Mouse (Mus musculus): ENCODE results near the gene S1pr4. TPM values are rescaled to one million over a fixed set of nuclear protein-coding genes. Genes with fewer than 3 reads are reported as not detected.

S1pr4 gene
- total RNA-seq (2021) = 1 to 10 TPM in 1 of 2 experiments, under 1 TPM in 1; 0.97 to 1.2 TPM
- long read RNA-seq, experiment 1, partial matches to known transcripts = 0 of 1 reads
- long read RNA-seq, experiment 1, other reads (novel, unspliced or antisense) = 0 of 1 reads
- long read RNA-seq, experiment 2, partial matches to known transcripts = 0 of 2 reads
- long read RNA-seq, experiment 2, other reads (novel, unspliced or antisense) = 0 of 2 reads

DNA sequence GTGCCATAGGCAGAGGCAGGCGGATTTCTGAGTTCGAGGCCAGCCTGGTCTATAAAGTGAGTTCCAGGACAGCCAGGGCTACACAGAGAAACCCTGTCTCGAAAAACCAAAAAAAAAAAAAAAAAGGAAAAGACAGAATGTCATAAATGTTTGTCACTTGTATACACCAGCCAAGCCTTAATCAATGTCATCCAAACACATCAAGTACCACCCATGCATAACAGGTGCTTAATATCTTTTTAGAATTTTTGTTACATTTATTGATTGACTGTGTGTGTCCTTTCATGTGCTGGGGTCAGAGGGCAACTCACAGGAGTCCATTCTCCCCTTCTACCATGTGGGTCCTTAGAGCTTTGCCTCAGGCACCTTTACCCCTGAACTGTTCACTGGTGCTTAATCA lies at the start of gene S1pr4:
S1pr4 (minus strand) TSS at position 101 of the 400 bp plus-strand sequence.
- peak within 1 kb of the TSS; percentile 91 for H3K4me3 ChIP-seq
- intact Hi-C loops (cut with DNase I) = loop anchor here (10.0 kb wide), 1 partner anchor 675 kb away; no protein-coding TSS in a partner anchor
- no peak for DNase-seq

DNA sequence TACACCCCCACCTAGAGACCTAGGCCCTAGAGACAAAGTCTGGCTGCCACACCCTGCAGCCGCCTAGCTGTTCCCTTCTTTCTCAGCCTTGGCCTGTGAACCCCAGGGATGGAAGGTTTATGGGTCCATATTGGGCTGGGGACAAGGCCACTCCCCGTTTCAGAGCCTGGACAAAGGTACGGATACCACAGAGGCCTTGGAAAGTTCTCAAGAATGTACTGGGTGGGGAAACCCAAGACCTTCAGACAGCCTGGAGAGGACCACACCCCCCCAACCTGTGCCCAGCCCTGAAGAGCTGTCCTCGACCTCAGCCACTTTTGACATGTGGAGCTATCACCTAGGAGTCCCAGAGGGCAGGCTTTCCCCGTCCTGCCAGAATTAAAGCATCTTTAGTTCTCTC lies 49.0 kb upstream of the S1pr4 start:
- DNase-seq = no peak
- Histone ChIP-seq H3K4me3 (no peak overlapping the region), H3K27ac (no peak overlapping the region)
- no peak for TF ChIP-seq CTCF (IDR thresholded peaks at IDR 0.05)
- intact Hi-C loops (cut with DNase I) = loop anchor here (10.0 kb wide), 1 partner anchor 174 kb away; the partner anchor contains the start of gene Fzr1

More for the DNA sequence above, at the start of gene S1pr4:
- no peak for TF ChIP-seq CTCF (IDR thresholded peaks at IDR 0.05)
- peak within 1 kb of the TSS; percentile 95 for H3K27ac ChIP-seq

DNA sequence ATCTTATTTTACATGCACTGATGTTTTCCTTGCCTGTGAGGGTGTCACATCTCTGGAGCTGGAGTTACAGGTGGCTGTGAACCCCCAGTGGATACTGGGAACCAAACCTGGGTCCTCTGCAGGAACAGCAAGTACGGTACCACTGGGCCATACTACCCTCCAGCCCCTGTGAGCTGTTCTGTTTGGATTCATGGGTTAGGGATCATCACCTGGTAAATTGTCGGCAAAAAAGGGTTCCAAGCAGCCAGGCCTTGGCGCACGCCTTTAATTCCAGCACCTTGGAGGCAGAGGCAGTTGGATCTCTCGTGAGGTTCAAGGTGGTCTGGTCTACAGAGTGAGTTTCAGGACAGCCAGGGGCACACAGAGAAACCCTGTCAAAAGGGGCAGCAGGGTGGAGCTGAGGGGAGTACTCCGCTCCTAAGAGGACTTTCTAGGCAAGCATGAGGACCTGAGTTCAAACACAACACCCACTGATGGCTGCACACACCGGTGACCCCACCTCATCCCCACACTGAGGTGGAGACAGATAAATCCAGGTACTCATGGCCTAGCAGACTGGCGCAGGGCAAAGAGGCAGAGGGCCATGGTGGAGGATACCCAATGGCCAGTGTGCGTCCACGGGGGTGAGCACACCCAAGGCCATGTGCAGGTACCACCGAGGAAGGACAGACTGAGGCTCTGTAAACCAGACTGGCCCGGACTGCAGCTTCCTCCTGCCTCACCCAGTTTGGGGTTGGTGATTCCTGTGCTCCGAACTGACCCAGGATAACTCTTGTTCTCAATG lies 47.0 kb upstream of the S1pr4 start:
- DNase-seq = no peak
- no peak for TF ChIP-seq CTCF (IDR thresholded peaks at IDR 0.05)
- no peak overlapping the region for H3K4me3 ChIP-seq
- intact Hi-C loops (cut with DNase I) = loop anchor here (10.0 kb wide), 1 partner anchor 172 kb away; the partner anchor contains the start of gene Fzr1
- no peak overlapping the region for H3K27ac ChIP-seq

DNA sequence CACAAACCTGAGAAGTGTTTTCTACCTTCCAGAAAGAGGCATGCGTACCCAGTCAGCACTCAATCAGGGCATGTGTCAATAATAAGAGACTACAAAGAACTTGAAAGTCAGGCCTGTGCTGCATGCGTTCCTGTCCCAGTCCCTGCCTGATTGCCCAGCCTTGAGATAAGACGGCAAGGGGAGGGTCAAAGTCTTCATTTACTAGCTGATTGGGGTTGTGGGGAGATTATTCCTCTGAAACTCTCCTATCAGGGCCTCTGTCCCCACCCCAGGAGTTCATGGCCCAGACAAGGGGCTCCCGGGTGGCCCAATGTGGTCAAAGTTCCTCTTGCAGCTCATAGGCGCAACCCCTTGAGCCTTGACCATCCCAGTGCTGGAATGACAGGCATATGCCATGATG lies 46.4 kb upstream of the S1pr4 start:
- Histone ChIP-seq H3K27ac (no peak overlapping the region), H3K4me3 (no peak overlapping the region)
- intact Hi-C loops (cut with DNase I) = loop anchor here (10.0 kb wide), 1 partner anchor 172 kb away; the partner anchor contains the start of gene Fzr1
- DNase-seq = no peak
- no peak for TF ChIP-seq CTCF (IDR thresholded peaks at IDR 0.05)

DNA sequence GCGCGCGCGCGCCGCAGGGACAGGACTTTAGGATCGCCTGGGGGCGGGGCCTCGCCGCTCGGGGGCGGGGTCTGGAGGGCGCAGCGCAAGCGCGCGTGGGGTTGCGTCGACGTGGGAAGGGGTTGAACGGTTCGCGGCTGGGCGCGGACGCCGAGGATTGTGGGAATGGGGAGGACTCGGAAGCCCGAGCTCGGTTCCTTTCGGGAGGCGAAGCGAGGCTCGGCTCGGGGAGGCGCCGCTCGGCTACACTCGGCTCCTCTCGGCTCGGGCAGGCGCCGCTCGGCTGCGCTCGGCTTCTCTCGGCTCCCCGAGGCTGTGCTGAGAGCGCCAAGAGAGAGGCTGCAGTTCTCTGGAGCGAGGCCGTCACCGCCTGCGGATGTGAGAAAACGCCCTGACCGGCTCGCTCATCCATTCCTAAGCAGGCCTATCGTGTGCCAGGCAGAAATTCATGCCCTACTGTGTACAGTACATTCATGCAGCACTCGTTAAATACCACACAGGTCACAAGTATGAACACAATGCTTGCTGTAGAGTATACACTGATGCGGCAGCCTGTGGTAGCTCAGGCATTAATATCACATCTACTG lies 45.3 kb upstream of the S1pr4 start, which contains the start of gene Gna11:
Gna11 (minus strand) TSS at position 30 of the 587 bp plus-strand sequence.
- Histone ChIP-seq H3K27ac (peak within 1 kb of the TSS; percentile 96), H3K4me3 (peak within 1 kb of the TSS; percentile 80)
- no peak for TF ChIP-seq CTCF (IDR thresholded peaks at IDR 0.05)
- peak; percentile 100 for DNase-seq
- intact Hi-C loops (cut with DNase I) = loop anchor here (10.0 kb wide), 1 partner anchor 170 kb away; the partner anchor contains the start of gene Fzr1

DNA sequence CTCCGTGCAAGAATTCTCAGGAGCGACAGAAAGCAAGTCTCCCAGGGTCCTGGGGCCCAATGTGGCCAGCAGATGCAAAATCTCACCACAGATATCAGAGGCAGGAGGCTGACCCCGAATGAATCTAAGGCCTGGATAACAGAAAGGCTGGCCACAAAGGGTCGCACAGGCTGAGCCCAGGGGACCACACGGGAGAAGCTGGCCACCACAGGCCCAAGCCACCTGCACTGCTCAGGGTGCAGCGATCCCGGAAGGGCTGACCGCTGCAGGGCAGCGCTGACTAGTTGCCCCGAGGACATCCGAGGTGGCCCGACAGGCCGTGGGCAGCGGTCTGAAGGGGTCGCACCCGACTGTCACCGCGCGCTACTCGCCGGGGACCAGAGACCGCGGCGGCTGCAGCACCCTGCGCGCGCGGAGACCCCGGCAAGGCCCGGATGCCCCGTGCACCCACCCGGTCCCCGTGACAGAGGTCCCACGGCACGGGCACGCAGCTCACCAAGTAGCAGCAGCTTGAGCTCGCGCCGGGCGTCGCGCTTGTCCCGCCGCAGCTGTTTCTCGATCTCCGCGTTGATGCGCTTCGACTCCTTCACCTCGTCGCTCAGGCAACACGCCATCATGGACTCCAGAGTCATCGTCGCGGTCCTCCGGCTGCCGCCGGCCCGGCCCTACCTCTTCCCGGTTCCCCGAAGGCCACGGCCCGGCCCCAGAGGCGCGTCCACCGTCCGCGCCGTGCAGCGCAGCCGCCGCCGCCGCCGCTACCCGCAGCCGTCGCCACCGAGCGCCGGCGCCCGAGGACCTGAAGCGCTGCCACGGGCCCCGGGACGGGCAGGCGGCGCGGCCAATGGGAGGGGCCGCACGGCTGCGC lies 44.6 kb upstream of the S1pr4 start:
- no peak for DNase-seq
- intact Hi-C loops (cut with DNase I) = loop anchor here (5.0 to 10.0 kb wide), 2 partner anchors 47 to 170 kb away; partner anchors contain the start of genes Fzr1 and Ncln
- H3K27ac ChIP-seq = peak overlapping the region; percentile 96
- peak overlapping the region; percentile 80 for H3K4me3 ChIP-seq
- TF ChIP-seq CTCF (IDR thresholded peaks at IDR 0.05) = no peak

DNA sequence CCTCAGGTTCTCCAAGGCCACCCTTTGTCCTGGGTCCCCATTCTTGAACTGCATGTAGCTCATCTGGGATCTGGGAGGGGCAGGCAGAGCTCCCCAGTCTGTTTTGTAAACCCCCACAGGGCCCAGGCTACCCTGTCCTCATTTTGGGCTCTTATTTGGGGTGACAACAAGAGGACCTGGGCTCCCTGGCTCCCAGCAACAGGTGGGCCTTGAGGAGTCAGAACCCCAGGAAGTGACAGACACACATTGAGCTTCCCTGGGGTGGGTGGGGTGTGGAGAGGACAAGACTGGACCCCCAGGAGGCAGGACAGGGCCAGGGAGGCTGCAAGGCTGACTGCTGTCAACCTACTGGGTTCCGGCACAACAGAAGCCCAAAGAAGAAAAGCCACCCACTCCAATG lies 43.7 kb upstream of the S1pr4 start:
- TF ChIP-seq CTCF (IDR thresholded peaks at IDR 0.05) = no peak
- DNase-seq = no peak
- peak overlapping the region; percentile 96 for H3K27ac ChIP-seq
- intact Hi-C loops (cut with DNase I) = loop anchor here (5.0 to 10.0 kb wide), 2 partner anchors 46 to 169 kb away; partner anchors contain the start of genes Fzr1 and Ncln
- H3K4me3 ChIP-seq = peak overlapping the region; percentile 80

DNA sequence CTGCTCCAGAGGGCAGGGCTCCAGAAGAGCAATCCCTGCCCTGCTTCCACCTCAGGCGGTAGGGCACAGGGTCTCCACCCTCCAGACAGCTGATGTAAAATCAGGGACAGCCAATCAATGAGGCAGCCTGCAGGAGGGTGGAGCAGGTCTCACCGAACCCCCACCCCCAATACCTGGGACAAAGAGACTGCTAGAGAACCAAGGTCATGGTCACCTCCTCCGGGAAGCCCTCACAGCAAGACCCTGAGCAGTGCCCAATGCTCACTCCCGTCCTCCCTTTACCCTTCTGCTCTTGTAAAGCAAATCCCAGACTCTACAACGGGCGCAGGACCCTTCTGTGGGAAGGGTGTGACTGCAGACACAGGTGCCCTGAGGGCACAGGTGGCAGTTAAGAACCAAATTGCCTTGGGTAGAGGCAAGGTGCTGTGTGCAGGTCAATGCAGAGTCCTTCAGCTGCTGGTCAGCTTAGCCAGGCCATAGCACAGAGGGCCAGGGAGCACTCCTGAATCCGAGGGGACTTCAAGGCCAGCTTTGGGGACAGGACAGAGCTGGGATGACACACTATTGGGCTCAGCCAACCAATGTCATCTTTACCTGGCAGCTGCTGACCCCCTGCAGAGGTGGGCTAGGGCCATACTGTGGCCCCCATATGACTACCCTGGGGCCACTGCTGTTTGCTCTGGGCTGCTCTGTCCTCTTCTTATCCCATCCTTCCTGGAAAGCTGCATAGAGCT lies 43.0 kb upstream of the S1pr4 start:
- H3K4me3 ChIP-seq = peak overlapping the region; percentile 80
- peak overlapping the region; percentile 96 for H3K27ac ChIP-seq
- intact Hi-C loops (cut with DNase I) = loop anchor here (5.0 to 10.0 kb wide), 2 partner anchors 46 to 168 kb away; partner anchors contain the start of genes Fzr1 and Ncln
- TF ChIP-seq CTCF (IDR thresholded peaks at IDR 0.05) = no peak
- no peak for DNase-seq

DNA sequence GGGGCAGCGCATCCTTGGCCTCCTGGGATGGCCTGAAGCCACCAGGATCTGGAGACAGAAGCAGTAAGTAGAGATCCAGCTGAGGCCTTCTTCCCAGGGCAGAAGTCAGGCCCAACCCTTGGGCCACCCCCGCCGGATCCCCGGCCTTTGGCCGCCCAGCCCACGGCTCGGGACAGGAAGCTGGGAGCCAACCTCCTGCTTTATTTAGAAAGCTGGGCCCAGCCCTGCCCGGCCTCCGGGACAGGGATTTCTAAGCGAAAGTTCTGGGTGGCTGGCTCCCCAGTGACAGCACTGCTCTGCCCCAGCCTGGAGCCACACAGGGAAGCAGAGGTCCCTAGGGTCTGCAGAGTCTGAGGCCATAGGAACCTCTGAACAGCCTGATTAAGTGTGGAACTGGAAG lies 41.9 kb upstream of the S1pr4 start:
- Histone ChIP-seq H3K4me3 (peak overlapping the region; percentile 80), H3K27ac (peak overlapping the region; percentile 96)
- DNase-seq = peak; percentile 85
- intact Hi-C loops (cut with DNase I) = loop anchor here (5.0 to 10.0 kb wide), 2 partner anchors 45 to 167 kb away; partner anchors contain the start of genes Fzr1 and Ncln
- no peak for TF ChIP-seq CTCF (IDR thresholded peaks at IDR 0.05)

DNA sequence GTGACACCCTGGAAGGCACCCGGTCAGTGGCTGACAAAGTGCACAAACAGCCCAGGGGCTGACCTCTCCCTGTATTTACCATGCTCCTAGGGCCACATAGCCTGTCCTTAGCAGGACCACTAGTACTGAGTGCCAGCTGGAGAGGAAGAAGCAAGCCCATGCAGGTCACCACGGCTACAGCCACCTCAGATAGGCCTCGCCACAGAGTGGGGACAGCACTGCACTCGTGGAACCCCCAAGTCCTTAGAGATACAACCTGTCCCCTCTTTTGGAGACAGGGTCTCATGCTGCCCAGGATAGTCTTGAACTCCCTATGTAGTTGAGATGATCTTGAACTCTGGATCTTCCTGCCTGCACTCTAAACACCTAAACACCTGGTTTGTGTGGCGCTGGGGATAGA lies 41.4 kb upstream of the S1pr4 start:
- Histone ChIP-seq H3K27ac (peak overlapping the region; percentile 96), H3K4me3 (peak overlapping the region; percentile 80)
- no peak for DNase-seq
- intact Hi-C loops (cut with DNase I) = loop anchor here (5.0 to 10.0 kb wide), 2 partner anchors 44 to 167 kb away; partner anchors contain the start of genes Fzr1 and Ncln
- TF ChIP-seq CTCF (IDR thresholded peaks at IDR 0.05) = no peak
